Mouse (Mus musculus): Measurements from ENCODE around the gene Chn2.

DNA sequence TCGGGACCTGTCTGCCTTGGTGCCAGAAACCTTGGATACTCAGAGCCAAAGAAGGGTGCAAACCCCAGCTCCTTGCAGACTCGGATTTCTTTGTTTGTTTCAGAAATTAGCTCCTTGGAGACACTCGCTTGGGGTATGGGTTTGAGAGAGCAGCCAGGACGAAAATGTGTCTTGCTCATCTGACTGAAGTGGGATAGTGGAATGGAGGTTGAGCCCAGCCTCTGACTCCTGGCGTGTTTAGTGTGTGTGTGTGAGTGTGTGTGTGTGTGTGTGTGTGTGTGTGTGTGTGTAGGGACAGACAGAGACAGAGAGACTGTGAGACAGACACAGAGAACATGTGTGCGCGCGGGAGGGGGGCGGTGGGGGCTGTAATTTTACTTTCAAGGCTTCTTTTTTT, 1.1 kb downstream of the Chn2 start:
- TF ChIP-seq CTCF (IDR thresholded peaks at IDR 0.05; ENCODE audit: borderline replicate concordance, extremely low read depth, insufficient read depth, insufficient read length) (no peak), POLR2A (IDR thresholded peaks at IDR 0.05; ENCODE audit: borderline replicate concordance, extremely low read depth, insufficient read depth, insufficient read length, poor library complexity, severe bottlenecking) (no peak)
